Mouse (Mus musculus) gastrocnemius, adult 8-10 months (tissue): ENCODE results near the gene Dpyd. TPM values are rescaled to one million over a fixed set of nuclear protein-coding genes. Genes with fewer than 3 reads are reported as not detected.

Experiments
- DNase-seq, 2 experiments: peaks; one replicate each; pipeline ENCODE4 v3.0.0; 2022; ENCODE audit warnings: low spot score in 2 of 2
- total RNA-seq, 4 experiments: library from RNA; stranded (reverse); gene quantifications; 2 replicates each; pipeline ENCODE4 v1.2.4; 2022

The Dpyd gene
- total RNA-seq, 4 experiments from 2014 or later: 1.6 to 2.4 (median 1.9) TPM

DNA sequence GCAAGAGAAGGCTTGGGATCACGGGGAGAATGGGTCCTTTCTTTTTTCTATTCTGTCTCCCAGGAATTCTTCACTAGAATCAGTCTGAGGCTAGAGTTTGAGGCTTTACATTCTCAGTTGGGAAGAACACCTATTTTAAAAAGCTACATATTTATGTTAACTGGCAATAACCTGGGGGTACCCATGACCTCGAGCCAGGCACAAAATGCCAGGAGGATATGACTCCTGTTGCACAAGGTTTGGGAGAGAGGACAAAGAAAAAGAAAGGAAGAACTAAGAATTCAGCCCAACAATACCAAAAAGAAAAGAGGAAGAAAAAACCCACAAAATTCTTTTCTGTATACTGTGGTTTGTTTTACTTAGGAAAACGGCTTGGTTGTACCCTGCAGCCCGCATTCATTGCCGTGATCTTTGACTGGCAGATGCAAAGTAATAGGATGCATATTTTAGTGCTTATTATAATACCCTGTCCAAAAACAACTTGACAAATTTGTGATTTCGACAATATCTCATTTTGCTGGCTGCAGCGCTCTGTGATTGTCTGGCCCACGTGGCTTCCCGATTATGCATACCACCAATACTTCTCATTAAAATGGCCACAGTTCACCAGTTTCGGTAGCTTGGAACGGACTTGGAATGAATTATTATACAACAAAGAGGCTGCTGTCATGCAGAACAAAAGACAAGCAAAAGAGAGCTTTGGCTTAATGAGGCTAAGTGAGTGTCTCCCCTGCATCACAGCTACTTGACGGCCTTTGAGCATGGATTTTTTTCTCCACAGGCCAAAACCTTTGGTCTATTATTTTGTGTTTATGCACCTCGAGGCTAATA, 799.8 kb downstream of the Dpyd start:
- no peak for DNase-seq

DNA sequence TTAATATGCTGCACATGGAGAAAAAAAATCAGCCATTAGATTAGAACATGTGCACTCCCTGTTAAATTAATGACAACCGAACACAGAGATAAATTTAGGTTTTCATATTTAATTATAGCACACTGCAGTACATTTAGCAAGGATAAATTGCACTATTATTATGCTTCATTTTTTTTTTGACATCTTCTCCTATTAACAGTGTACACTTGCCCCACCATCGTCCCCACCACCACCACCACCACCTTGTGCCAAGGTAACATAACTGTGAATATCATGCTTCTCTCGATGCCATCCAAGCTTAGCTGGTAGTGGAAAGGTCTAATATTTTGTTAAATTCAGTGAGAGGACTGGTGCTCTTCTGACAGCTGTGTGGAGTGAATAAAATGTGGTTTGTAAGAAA, 800.5 kb downstream of the Dpyd start:
- DNase-seq: no peak

DNA sequence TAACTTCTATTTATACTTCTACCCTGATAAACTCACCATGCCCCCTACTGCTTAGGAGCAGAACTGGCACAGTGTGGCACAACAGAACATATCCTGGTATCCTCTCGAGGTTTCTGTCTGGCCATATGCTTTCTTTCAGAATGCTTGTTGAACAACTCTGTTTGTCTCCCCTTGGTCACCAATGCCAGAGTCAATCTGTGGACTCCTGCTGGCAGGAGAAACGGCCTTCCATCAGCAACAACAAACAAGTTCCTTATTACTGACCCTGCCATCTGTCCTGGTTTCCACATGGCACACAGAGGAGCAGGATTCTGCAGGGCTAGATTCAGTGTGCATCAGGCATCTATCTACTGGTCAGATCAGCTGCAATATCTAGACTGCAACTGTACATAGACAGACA, 807.0 kb downstream of the Dpyd start:
- DNase-seq: no peak

DNA sequence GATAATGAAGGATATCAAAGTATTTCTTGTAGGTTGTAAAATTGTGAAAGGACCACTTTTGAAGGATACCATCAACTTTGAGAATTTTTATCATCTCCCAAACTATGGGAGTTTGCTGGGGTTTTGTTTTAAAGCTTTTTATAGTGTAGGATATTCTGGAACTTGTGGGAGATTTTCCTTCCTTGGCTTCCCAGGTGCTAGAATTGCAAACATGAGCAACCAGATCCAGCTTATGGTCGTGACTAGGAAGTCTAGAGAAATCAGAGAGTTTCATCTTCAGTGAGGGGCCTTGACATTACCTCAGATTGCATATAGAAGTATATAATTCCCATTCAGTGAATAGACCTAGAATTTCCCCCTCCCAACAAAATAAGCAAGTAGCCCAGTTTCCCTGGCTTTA, 819.2 kb downstream of the Dpyd start:
- DNase-seq: no peak

- DNase-seq: no peak
These were observed 820.5 kb downstream of the Dpyd start for GRCm38 (mm10) chr3:119382395-119382794.

GRCm38 (mm10) chr3:119387332-119388105, 825.6 kb downstream of the Dpyd start:
- no peak for DNase-seq

GRCm38 (mm10) chr3:119397205-119397604, 835.3 kb downstream of the Dpyd start:
- no peak for DNase-seq

GRCm38 (mm10) chr3:119402836-119403728, 841.2 kb downstream of the Dpyd start:
- no peak for DNase-seq

DNA sequence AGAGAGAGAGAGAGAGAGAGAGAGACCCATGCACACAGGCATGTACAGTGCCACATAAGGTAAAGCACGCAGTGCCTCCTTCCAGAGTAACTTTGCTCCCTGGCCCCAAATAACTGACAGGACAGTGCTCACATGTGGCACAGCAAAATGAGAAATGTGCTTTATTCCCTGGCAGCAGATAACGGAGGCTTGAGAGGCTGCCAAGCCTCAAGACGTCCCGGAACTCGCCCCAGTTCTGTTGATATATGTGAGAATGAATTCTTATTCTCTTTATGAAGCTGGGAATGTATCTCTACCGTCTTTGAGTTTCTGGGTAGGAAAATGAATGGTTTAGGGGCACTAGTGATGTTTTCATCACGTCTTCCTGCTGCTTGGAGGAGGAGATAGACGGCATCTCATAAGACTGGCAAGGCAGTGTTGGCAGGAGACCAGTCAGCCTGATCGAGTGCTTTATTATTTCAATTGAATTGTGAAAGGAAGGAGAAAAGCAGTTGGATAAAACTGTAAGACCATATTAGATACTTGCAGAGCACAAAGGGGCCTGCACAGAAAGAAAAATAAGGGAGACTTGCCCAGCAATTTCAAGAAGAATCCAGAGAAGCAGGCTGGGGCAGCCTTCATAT, 857.3 kb downstream of the Dpyd start:
- no peak for DNase-seq

- no peak for DNase-seq
These were observed 857.8 kb downstream of the Dpyd start for GRCm38 (mm10) chr3:119419745-119420144.

GRCm38 (mm10) chr3:119431339-119431738, 869.4 kb downstream of the Dpyd start:
- DNase-seq: no peak

DNA sequence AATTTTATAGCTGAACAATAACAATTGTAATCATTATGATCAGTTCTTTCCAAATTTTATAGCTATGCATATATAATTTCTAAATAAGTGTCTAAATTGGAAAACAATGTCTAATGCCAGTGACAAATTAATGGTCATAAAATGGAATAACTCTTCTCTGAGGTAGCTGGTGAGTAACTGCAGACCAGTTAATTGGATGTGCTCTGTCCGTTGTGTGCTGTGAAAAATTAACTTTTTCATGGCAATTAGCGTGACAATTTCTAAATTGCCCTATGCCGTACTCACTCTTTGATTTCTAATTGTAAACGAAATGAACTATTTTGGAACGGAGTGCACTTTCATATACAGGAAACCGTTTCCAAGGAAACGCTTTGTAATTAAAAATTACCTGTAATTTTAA, 869.8 kb downstream of the Dpyd start:
- DNase-seq: no peak

GRCm38 (mm10) chr3:119447559-119447958, 885.6 kb downstream of the Dpyd start:
- no peak for DNase-seq

- no peak for DNase-seq
These were observed 902.1 kb downstream of the Dpyd start for GRCm38 (mm10) chr3:119464073-119464472.

DNA sequence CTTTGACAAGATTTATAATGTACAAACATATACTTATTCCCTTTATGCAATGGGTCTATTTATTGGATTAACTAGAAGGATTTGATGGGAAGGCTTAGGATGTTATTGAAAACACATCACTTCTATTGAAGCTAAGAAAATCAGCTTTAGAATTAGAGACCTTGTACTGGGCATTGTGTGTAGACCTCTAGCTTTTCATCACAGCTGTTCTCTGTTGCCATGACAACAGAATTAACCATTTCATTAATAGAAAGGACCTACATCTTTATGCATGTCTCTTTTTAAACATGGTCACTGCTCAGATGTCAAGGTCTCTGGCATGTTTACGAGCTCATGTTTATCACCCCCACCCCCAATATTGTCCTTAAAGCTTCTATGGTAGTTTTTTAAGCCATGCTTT, 902.5 kb downstream of the Dpyd start:
- no peak for DNase-seq

DNA sequence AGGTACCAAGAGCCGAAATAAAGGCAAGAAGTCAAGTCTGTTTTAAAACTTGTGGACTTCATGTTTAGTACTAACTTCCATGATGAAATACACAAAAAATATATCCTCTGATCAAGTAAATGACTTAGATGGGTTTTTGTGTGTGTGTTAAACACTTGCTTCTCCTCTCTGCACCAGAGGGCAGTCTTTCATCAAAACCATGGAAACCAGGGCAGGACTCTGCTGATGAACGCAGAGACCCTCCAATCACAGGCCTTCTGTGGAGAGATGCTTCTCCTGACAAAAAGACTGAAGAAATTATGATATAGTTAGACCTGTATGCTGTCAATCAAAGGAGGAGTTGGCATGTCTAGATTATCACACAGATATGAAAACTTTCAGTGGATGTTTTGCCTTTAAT, 905.8 kb downstream of the Dpyd start:
- no peak for DNase-seq
